Mouse (Mus musculus): Measurements from ENCODE around the gene Atl1. TPM values are rescaled to one million over a fixed set of nuclear protein-coding genes. Genes with fewer than 3 reads are reported as not detected.
A peak's percentile ranks its signal among the peaks of the same experiment; 100 is the strongest.

Gene Atl1
- total RNA-seq, 2 experiments from 2014 or later: 1.7 to 2.1 TPM

GRCm38 (mm10) chr12:69881198-69881905 lies 11.1 kb upstream of the Atl1 start:
- DNase-seq: no peak
- intact Hi-C loops (cut with DNase I): no loop called here

- DNase-seq: no peak
- intact Hi-C loops (cut with DNase I): no loop called here
These were observed 8.4 kb upstream of the Atl1 start for GRCm38 (mm10) chr12:69884053-69884452.

GRCm38 (mm10) chr12:69885170-69885923 lies 7.1 kb upstream of the Atl1 start:
- intact Hi-C loops (cut with DNase I): no loop called here
- DNase-seq: no peak

- no peak for DNase-seq
- intact Hi-C loops (cut with DNase I): no loop called here
These were observed 4.6 kb upstream of the Atl1 start for GRCm38 (mm10) chr12:69887776-69888175.

- intact Hi-C loops (cut with DNase I): no loop called here
- DNase-seq: no peak
These were observed 4.1 kb upstream of the Atl1 start for GRCm38 (mm10) chr12:69888345-69888744.

- DNase-seq: no peak
- intact Hi-C loops (cut with DNase I): loop anchor here (5.0 kb wide), 2 partner anchors 43 to 158 kb away; no protein-coding TSS in a partner anchor
These were observed 2.4 kb upstream of the Atl1 start for GRCm38 (mm10) chr12:69890051-69890450.

GRCm38 (mm10) chr12:69890476-69890875 lies 1.9 kb upstream of the Atl1 start:
- DNase-seq: no peak
- intact Hi-C loops (cut with DNase I): loop anchor here (5.0 kb wide), 2 partner anchors 43 to 158 kb away; no protein-coding TSS in a partner anchor

- intact Hi-C loops (cut with DNase I): loop anchor here (5.0 kb wide), 2 partner anchors 44 to 159 kb away; no protein-coding TSS in a partner anchor
- no peak for DNase-seq
These were observed 693 bp upstream of the Atl1 start for GRCm38 (mm10) chr12:69891721-69892120.

- no peak for DNase-seq
- intact Hi-C loops (cut with DNase I): loop anchor here (1.0 to 5.0 kb wide), 3 partner anchors 47 to 162 kb away; no protein-coding TSS in a partner anchor
These were observed 1.5 kb downstream of the Atl1 start for GRCm38 (mm10) chr12:69893927-69894326.

GRCm38 (mm10) chr12:69895046-69895445 lies 2.6 kb downstream of the Atl1 start:
- no peak for DNase-seq
- intact Hi-C loops (cut with DNase I): no loop called here

GRCm38 (mm10) chr12:69898119-69898518 lies 5.7 kb downstream of the Atl1 start:
- no peak for DNase-seq
- intact Hi-C loops (cut with DNase I): no loop called here

GRCm38 (mm10) chr12:69904991-69905390 lies 12.6 kb downstream of the Atl1 start:
- no peak for DNase-seq
- intact Hi-C loops (cut with DNase I): no loop called here

- peak in 1 of 2 experiments; percentile 13 for DNase-seq
- intact Hi-C loops (cut with DNase I): no loop called here
These were observed 15.5 kb downstream of the Atl1 start for GRCm38 (mm10) chr12:69907667-69908510.

GRCm38 (mm10) chr12:69908511-69908900 lies 16.1 kb downstream of the Atl1 start:
- intact Hi-C loops (cut with DNase I): no loop called here
- DNase-seq: no peak

- DNase-seq: no peak
- intact Hi-C loops (cut with DNase I): no loop called here
These were observed 19.5 kb downstream of the Atl1 start for GRCm38 (mm10) chr12:69911906-69912305.

GRCm38 (mm10) chr12:69912737-69913136 lies 20.3 kb downstream of the Atl1 start:
- intact Hi-C loops (cut with DNase I): no loop called here
- DNase-seq: no peak

- DNase-seq: no peak
- intact Hi-C loops (cut with DNase I): no loop called here
These were observed 25.5 kb downstream of the Atl1 start for GRCm38 (mm10) chr12:69917870-69918269.

- DNase-seq: no peak
- intact Hi-C loops (cut with DNase I): no loop called here
These were observed 29.7 kb downstream of the Atl1 start for GRCm38 (mm10) chr12:69922099-69922498.

- intact Hi-C loops (cut with DNase I): no loop called here
These were observed 30.7 kb downstream of the Atl1 start for GRCm38 (mm10) chr12:69923128-69923527.

GRCm38 (mm10) chr12:69923603-69924002 lies 31.2 kb downstream of the Atl1 start:
- no peak for DNase-seq
- intact Hi-C loops (cut with DNase I): no loop called here

More at GRCm38 (mm10) chr12:69923128-69923527, 30.7 kb downstream of the Atl1 start:
- DNase-seq: no peak

- intact Hi-C loops (cut with DNase I): no loop called here
- DNase-seq: peak in 1 of 2 experiments; percentile 20
These were observed 31.6 kb downstream of the Atl1 start for GRCm38 (mm10) chr12:69924012-69924411.

All from gastrocnemius, postnatal 36 days (tissue).